Mouse (Mus musculus) frontal cortex, postnatal 36 days (tissue): ENCODE measurements at regions not wholly inside any gene's neighbourhood (a gene's known extent, or its start where the extent isn't known, plus 50 kb on each side); places are given as distances from the start of the nearest gene placed in this dataset.

Source experiments
- DNase-seq, 2 experiments: peaks; one replicate each; pipeline ENCODE4 v3.0.0; 2022; ENCODE audit warnings: low spot score in 2 of 2

DNA sequence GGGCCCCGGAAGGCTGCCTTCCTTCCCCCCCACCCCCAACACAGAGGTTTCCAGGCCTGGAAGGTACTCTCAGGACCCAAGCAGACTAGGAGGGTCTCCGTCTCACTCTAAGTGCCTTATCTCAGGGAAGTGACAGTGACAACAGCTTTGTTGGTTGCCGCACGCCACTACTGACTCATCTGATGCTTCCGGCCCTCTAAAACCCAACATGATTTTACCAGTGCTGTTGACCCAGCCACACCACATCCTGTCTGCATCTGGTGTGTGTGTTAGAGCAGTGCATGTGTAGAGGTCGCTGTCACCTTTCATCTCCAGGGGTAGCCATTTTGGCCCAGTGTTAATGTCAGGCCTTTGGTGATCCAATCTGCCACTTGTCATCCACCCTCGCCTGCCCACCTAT is 206.5 kb downstream of the Rplp1 start:
- DNase-seq: no peak

DNA sequence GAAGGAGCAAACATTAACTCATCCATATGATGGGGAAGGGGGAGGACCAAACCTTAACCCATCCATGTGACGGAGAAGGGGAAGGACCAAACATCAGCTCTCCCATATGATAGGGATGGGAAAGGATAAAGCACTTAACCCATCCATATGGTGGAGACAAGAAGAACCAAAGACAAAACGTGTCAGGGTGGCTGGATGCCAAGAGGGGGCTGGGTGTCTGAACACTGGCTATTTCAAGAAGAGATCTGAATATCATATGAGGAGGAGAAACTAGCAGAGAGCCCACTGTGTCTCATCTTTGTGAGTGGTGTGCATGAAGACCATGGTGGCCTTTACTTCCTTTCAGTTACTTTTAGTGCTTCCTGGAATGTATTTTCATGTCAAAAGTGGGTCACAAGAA is 207.0 kb downstream of the Rplp1 start:
- DNase-seq: no peak

DNA sequence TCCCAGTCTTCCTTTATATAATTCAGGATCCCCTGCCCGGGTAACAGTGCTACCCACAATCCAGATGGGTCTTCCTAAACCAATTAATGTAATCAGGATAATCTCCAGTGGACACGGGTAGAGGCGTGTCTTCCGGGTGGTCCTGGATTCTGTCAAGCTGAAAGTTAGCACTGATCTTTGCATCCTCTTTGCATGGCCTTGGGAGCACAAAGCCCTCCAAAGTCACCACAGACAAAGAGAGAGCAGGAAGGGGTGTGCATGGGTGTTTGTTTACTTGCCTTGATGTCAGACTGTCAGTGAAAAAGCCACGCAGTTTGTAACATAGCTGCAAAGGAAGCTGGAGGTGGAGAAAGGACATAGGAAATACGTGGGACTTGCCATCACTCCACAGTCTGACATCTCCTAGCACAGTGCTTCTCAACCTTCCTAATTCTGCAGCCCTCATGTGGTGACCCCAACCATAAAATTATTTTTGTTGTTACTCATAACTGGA is 208.0 kb downstream of the Rplp1 start:
- DNase-seq: no peak

DNA sequence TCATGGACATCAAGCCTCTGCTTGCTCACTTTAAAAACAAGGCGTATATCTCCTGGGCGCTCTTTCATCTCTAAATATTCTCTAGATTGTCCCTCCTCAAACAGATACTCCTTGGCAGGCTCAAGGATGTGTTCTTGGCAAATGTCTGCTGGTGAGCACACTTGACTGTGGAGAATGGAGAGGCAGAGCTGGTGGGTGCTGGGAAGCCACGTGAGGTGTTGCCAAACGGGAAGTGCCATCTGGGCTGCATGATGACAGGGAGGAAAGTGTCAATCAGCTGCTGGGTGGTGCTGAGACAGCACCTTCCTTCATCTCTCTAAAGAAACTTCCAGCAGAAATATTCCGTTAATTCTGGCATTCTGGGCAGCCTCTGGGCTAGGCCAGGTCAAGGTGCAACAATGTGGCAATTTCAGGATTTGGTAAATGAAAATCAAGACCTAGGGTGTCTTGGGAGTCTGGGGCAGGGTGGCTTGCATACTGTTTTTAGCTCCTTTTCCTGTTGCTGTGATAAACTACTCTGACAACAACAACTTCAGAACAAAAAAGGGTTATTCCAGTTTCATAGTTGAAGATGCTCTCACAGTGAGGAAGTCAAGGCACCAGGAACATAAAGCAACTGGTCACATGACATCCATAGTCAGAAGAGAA is 208.6 kb downstream of the Rplp1 start:
- DNase-seq: peak; percentile 58 to 67

DNA sequence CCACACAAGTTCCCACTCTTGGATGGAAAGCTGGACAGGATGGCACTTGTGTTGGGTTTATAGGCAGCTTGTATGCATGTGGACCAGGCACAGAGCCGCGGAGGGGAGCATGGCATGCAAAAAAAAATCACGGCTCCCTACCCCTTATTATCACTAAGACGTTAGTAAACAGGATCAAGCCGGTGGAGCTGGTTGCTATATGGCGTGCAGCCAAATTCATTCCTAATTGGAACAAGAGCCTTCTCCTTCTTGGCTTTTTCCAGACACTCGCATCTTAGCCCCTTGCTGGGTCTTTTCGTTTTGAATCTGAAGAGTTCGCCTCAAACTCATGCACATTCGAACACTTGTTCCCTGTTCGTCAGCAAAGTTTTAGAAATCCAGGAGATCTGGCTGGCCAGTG is 211.0 kb downstream of the Rplp1 start:
- no peak for DNase-seq

DNA sequence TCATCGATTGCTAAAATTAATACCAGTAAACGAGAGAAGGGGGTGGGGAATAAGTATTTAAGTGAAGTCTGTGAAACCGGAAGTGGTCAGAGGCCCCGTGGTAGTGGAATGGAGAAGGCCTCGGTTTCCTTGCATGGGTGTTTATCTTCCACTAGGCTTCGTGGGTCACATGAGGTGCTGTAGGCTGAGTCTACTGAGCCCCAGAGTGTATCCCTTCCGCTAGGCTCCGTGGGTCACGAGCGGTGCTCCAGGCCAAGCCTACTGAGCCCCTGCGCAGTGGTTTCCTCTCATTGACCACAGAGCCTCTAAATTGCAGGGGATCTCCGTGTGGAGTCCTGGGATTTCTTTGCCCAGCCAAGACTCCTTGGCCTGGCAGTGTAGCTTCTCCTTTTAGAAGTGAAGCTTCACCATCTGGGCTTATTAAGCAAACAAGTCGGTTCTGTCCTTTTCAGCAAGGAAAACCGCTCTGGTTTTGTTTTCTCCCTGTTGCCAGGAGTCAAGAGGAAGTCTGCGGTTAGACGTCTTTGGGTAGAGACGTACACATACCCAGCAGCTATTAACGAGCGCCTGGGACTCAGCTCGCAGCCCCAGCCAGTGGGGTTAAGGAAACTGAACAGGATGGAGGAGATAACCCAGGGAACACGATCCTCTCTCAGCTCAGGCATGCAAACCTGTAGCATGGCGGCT is 211.9 kb downstream of the Rplp1 start:
- DNase-seq: no peak

DNA sequence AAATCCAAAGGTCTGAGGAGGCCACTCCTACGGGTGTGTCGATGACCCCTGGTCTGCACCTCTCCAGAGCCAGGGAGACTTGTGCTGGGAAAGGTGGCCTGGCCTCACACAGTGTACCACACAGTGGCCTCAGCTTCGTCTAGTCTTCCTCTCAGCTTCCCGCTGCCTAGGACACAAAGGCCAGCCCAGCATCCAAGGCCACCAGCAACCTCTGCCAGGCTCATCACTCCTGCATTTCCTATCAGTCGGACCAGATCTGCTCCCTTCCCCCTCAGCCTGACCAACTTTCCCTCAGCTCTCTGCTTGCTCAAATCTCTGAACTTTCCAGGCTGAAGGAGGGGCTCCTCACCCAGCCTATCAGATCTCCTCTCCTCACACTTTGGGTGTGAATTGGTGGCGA is 213.8 kb downstream of the Rplp1 start:
- DNase-seq: no peak

DNA sequence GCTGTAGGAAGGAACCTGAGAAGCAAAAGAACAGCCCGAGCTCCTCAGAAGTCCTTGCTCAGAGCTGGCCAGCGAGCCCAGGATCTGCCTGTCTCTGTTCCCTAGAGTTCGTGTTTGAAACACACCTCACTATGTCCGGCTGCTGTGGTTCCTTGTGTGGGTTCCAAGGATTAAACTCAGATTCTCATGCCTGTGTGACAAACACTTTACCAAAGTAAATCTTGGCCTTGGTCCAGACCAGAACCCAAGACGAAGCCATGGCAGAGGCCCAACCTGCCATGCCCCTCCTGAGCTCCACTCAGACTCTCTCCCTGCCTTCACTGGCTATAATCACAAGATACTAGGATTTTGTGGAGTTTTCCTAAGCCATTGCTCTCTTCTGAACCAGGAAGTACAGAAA is 214.7 kb downstream of the Rplp1 start:
- no peak for DNase-seq

DNA sequence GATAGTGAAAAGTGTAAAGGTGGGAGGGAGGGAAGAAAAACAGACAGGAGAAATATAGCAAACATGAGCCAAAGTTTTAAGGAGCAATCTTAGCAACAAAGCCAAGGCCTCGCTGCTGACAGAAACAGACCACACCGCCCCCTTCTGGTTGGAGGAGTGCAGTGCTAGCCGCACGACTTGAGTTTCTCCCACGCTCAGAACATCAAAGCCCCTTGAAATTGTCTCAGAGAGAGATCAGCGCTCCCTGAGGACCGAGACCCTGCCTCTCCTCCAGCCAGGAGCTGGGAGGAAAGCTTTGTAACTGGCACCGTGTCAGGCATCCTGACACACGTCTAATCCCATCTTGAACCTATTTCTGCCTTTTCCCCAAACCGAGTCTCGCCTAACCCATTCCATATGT is 216.4 kb downstream of the Rplp1 start:
- DNase-seq: peak; percentile 68 to 71

DNA sequence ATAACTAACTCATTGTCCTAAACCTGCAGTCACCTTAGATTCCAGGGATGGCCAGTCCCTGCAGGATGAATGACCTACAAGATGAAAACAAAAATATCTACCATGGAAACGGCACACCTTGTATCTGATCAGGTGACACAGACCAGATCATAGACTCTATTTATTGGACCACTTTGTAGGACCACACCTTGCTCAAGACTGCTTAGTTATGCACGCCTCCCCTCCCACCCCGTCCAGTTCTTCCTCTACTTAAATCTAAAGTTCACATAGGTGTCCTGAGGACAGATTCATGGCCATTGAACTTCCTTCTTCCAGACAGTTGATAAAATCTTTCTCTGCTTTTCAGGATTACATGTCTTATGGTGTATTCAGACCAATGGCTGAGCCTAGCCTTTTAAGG is 217.5 kb downstream of the Rplp1 start:
- no peak for DNase-seq

DNA sequence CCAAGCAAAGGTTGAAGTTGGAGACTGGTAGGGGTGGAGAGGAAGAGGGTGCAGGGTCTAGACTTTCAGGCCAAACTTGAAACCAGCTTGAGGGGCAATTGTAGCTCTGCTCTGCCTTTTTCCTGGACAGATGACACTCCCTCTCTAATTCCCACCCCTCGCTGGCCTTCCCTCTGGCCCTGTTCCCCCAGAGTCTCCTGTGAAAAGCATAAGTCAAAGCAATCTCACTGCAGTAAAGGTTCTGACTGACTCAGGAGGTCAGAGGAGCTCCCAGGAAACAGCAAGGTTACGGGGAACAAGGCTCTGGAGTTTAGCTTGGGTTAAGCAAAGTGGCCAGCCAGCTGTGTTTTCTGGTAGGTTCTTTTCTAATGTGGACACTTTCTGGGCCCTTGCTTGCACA is 218.5 kb downstream of the Rplp1 start:
- no peak for DNase-seq

DNA sequence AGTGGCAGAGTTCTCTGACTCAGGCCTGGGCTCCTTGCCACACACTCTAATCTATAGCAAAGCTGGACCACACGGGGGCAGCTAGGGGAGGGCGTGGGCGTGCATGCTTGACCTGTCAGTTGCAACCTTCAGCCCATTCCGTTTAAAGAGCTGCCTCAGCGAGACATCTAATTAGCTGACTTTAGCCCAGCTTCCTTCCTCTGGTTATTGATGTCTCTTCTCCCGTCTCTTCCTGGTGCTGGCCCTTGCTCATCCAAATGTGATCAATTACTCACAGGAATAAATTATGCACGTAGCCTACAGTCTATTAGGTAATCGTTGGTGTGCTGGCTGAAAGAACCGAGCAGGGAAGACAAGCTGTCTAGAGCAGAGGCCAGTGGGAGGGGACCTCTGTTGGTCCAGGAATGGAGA is 219.0 kb downstream of the Rplp1 start:
- DNase-seq: no peak

DNA sequence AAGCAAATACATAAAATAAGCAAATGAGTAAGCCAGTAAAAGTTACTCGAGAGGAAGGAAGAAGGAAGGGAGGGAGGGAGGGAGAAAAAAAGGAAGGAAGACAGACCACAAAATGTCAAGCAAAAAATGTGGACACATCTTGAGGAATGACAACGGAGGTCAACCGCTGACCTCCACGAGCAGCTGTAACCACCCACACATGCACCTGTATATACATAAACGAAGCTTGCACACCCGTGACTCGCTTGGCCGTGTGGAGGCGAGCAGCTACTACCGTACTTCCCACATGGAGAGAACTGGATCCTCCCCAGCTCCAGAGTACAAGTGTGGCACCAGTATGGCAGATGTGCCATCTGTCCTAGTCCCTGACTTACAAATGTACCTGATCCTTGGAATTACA is 220.1 kb downstream of the Rplp1 start:
- DNase-seq: no peak

DNA sequence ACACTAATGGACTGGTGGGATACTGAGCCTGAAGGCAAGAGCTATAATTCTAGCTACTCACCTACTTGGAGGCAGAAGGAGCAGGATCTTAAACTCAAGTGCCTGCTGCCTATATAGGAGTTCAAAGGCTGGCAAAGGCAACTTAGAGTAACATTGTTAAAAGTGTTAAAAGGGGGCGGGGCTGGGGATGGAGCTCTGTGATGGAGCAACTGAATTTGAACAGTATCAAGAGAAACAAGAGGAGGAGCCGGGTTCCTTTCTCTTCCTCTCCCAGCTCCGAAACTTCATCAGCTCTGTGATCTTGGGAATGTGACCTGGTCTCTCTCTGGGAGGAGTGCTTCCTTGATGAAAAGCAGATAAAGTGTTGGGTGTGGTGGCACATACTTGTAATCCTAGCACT is 223.6 kb downstream of the Rplp1 start:
- no peak for DNase-seq

DNA sequence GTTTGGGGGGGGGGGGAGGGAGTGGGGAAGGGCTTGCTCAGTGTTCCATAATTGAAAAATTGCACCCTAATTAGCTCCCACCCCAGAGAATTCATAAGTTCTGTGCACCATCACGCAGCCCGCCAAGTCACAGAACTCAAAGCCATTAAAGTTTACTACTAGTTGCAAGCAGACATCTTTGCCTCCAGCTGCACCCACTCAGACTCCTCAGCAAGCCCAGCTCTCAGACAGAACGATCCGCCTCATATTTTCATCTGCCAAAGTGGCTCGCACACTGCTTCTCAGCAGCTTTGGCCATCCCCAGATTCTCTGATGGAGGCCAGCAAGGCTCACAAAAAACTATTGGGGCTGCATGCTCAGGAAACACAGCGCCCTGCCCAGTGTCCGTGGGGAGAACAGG is 224.4 kb downstream of the Rplp1 start:
- no peak for DNase-seq

DNA sequence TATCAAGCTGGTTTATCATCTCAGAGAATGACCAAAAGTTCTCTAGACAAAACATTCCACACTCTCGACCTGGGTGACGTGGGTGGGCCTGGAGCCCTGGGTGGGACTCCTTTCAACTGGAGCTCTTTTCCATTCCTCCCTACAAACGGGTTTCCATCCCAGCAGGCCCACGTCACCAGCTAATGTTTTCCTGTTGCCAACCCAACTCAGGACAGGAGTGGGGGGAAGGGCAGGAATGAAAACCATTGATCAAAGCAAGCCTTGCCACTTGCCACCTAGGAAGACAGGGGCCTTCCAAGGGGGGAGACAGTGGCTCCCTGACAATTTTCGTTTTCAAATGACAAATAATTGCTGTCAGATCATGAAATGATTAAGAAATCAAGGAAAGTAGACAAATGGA is 224.8 kb downstream of the Rplp1 start:
- DNase-seq: no peak

DNA sequence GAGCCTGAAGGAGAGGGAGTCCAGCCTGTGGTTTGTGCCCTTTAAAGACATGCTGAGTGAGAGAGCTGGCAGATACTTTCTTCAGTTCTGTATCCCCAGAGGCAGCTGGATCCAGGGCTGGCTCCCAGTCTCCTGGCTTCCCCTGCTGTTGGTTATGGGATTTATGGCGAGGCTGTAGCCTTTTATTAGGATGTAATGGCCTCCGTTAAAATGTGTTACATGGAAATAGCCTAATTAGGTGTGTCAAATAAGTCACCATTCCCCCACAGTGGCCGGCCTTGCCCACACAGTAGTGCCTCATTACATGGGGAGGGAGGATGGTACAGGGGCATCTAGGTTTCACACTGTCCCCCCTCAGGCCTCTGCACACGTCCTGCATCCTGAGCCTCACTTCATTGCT is 230.8 kb downstream of the Rplp1 start:
- DNase-seq: no peak

DNA sequence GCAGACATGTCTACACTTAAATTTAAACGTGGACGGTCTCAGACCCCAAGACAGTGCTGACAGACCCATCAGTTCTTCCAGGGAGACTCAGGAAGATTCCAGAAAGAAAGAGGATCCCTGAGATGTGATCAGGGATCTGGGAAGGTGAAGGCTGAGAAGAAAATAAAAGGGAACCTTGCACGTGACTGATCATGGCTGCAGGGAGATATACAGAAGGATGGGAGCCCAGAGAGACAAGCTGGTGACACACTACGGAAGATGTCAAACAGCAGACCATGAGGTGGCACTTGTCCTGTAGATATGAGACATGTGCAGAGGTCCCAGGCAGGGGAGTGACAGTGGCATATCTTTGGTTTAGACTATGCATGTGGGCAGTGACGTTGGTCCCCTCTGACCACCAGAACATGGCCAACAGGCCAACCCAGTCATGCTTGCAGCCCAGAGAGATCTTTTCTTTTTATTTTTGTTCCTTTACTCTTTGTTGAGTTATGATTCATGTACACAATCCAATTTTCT is 231.5 kb downstream of the Rplp1 start:
- no peak for DNase-seq

DNA sequence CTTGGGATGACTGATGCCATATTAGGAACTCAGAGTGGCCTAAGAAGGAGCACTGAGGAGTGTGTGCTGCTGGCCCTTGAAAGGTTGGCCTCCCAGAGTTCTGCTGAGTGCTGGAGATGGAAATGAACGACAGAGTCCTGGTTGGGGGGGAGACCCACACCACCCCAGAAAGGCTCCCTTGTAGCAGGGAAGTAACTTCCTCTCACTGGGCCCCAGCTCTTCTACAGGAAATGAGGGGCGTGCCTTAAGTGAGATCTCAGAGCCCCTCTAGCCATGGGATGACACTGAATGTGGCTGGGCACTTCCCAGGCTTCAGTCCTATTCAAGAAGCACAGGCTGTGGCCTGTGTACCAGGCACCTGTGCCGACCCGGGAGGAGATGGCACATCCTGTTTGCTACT is 232.0 kb downstream of the Rplp1 start:
- DNase-seq: no peak

DNA sequence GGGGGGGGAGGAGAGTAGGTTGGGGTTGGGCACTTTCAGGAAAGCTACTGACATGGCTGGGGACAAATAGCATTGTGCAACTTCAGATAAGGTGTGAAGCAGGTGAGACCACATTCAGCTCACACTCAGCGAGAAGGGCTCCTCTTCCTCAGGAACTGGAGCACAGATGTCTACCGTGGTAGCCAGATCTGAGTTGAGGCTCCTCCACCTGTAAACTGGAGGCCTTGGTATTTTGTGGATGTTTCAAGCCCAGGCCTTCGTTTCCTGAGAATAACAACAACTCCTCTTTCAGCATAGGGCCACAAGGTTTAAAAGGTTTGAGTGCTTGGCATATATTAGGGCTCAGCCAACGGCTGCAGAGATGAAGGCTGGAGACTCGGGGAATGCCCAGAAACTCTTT is 232.9 kb downstream of the Rplp1 start:
- no peak for DNase-seq

DNA sequence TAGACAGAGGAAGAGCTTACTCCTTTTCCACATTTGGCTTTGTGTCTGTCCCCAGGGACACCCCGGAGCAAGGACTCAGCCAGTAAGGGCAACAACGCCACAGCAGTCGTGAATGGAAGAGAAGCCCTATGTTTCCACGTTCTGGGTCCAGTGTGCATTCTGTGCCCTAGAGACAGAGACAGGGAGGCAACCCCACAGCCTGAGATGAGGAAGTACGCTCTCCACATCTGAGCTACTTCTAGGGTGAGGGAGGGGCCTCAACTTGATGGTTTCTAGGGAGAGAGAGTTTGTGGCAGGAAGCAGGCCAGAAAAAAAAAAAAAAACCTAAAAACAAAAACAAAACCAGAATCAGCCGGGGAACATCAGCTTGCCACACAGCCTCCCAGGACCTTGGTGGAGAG is 233.4 kb downstream of the Rplp1 start:
- no peak for DNase-seq

DNA sequence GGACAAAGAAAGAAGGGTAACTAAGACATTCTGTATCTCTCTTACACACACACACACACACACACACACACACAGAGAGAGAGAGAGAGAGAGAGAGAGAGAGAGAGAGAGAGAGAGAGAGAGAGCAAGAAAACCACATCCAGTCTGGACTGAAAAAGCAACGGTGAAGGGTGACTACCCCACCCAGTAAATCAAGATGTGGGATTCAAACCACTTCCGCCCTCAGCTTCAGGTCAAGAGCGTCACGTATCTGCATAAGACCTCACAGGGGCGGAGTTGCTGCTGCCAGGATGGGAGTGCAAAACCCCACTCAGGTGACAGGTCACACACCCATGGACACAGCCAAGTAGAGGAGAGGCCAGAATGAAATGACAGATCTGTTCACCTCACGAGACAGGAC is 234.7 kb downstream of the Rplp1 start:
- DNase-seq: no peak

DNA sequence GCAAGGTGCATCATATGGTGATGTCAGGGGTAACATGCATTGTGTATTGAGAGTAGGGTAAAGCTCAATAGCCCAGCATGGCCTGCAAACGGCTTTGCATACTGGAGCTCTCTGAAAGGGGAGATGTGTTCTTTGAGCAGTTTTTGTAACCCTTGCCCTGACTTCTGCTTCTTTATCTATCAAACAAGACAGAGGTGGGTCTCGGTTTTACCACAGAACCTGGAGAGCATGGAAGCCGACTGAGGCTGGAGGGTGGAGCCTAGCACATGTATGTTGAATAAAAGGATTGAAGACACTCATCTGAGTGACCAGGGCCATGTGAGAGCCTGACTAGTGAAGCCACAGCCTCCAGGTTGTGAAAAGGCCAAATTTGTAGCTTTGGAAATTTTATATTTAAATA is 236.7 kb downstream of the Rplp1 start:
- no peak for DNase-seq

DNA sequence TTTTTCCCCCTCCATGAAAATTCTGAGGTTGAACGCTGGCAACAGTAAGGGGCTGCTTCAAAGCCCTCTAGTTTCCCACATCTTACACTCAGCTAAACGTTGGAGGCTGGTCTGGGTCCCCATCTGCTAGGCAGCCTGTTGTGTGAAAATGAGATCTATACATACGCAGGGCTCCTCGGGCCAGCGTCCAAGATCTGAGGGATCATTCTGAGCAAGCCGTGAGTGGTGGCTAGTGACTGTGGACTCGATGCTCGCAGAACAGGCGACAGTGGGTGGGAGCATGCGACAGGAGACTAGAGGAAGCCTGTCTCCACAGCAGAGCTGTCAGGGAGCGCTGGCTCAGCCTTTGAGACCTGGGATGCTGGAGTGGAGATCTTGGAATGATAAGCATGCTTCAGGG is 237.3 kb downstream of the Rplp1 start:
- peak; percentile 82 to 92 for DNase-seq
